Mouse (Mus musculus): ENCODE data around the gene Helz2.

Gene Helz2

GRCm38 (mm10) chr2:181241602-181242313 lies at the start of gene Helz2:
Gene Helz2 (minus strand): TSS chr2:181242027.
- DNase-seq: peak; percentile 62 to 74

GRCm38 (mm10) chr2:181290937-181291336 lies 49.1 kb upstream of the Helz2 start:
- DNase-seq: no peak

- DNase-seq: no peak
Measured at GRCm38 (mm10) chr2:181288691-181289090, 46.9 kb upstream of the Helz2 start.

GRCm38 (mm10) chr2:181287958-181288350 lies 46.1 kb upstream of the Helz2 start, which contains the start of gene Gmeb2:
Gene Gmeb2 (minus strand): TSS chr2:181288035.
- peak; percentile 94 to 97 for DNase-seq

- DNase-seq: peak; percentile 88 to 93
Measured at GRCm38 (mm10) chr2:181287338-181287957, 45.6 kb upstream of the Helz2 start.

- no peak for DNase-seq
Measured at GRCm38 (mm10) chr2:181286629-181287337, 45.0 kb upstream of the Helz2 start.

GRCm38 (mm10) chr2:181279968-181280367 lies 38.1 kb upstream of the Helz2 start:
- DNase-seq: no peak

GRCm38 (mm10) chr2:181277866-181278265 lies 36.0 kb upstream of the Helz2 start:
- no peak for DNase-seq

GRCm38 (mm10) chr2:181276766-181277165 lies 34.9 kb upstream of the Helz2 start:
- peak; percentile 33 to 46 for DNase-seq

GRCm38 (mm10) chr2:181274639-181275038 lies 32.8 kb upstream of the Helz2 start:
- DNase-seq: no peak

GRCm38 (mm10) chr2:181273829-181274228 lies 32.0 kb upstream of the Helz2 start:
- DNase-seq: no peak

GRCm38 (mm10) chr2:181272092-181272491 lies 30.3 kb upstream of the Helz2 start:
- DNase-seq: no peak

- DNase-seq: no peak
Measured at GRCm38 (mm10) chr2:181266839-181267238, 25.0 kb upstream of the Helz2 start.

GRCm38 (mm10) chr2:181253248-181253647 lies 11.4 kb upstream of the Helz2 start:
- DNase-seq: no peak

- no peak for DNase-seq
Measured at GRCm38 (mm10) chr2:181251841-181252240, 10.0 kb upstream of the Helz2 start.

GRCm38 (mm10) chr2:181249217-181249616 lies 7.4 kb upstream of the Helz2 start:
- DNase-seq: no peak

GRCm38 (mm10) chr2:181245031-181245430 lies 3.2 kb upstream of the Helz2 start:
- DNase-seq: no peak

- peak; percentile 66 to 70 for DNase-seq
Measured at GRCm38 (mm10) chr2:181243706-181244394, 2.0 kb upstream of the Helz2 start.

- no peak for DNase-seq
Measured at GRCm38 (mm10) chr2:181242314-181242665, 463 bp upstream of the Helz2 start.

- no peak for DNase-seq
Measured at GRCm38 (mm10) chr2:181240806-181241440, 904 bp downstream of the Helz2 start.

GRCm38 (mm10) chr2:181239261-181239660 lies 2.6 kb downstream of the Helz2 start:
- no peak for DNase-seq

- DNase-seq: no peak
Measured at GRCm38 (mm10) chr2:181238861-181239260, 3.0 kb downstream of the Helz2 start.
